Mouse (Mus musculus): ENCODE results near the gene Fhl3. TPM values are rescaled to one million over a fixed set of nuclear protein-coding genes. Genes with fewer than 3 reads are reported as not detected.

The Fhl3 gene
- total RNA-seq, 2 experiments from 2014 or later: 1.3 TPM

DNA sequence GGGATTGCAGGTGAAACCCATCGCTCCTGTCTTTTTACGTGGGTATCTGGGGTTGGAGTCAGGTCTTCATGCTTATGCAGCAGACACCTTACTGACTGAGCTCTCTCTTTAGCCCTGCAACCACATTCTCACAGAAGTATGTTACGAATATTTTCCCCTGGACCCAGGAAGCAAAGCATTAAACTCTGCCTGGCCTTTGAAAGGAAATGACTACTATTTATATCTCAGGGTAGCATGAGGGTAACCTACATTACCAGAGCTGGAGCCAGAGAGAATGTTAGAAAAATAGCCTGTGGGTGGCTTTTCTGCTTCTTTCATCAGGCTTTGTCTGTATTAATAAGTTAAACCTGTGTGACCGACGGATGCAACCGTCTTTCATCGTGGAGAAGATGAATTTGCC is 55.0 kb downstream of the Fhl3 start:
- no peak for DNase-seq (ENCODE audit: low spot score in 2 of 2)

Small RNA genes within 50 kb of the gene (microRNA-seq; reads per million reads assigned to microRNA genes)
- gene Gm24721 (0 reads per million in 2 experiments), gene Mir697 (0 reads per million in 2 experiments), gene Mir698 (0.75 to 1.3 reads per million in 2 experiments)

Other genes with a start within 250 kb of the Fhl3 start
- under 1 TPM in 1 of 2 experiments, not detected in 1; 0.86 TPM for gene 3100002H09Rik, start 89.9 kb upstream of the Fhl3 start, total RNA-seq (2021)
- gene Pou3f1, start 43.9 kb upstream of the Fhl3 start, total RNA-seq (2021): 10 to 100 TPM; 17.1 to 17.3 TPM
- 10 to 100 TPM; 15.0 to 15.3 TPM for gene Utp11, start 7.1 kb upstream of the Fhl3 start, total RNA-seq (2021)
- gene Sf3a3, start 14.1 kb downstream of the Fhl3 start, total RNA-seq (2021): 10 to 100 TPM; 33.9 to 42.3 TPM
- gene Inpp5b, start 41.1 kb downstream of the Fhl3 start, total RNA-seq (2021): 10 to 100 TPM; 37.2 to 42.3 TPM
- gene Mtf1, start 101.4 kb downstream of the Fhl3 start, total RNA-seq (2021): 10 to 100 TPM; 25.8 to 27.8 TPM
- gene Yrdc, start 150.0 kb downstream of the Fhl3 start, total RNA-seq (2021): 10 to 100 TPM; 38.3 to 39.3 TPM
- 10 to 100 TPM; 73.1 to 75.8 TPM for gene 1110065P20Rik, start 150.5 kb downstream of the Fhl3 start, total RNA-seq (2021)
- gene Maneal, start 161.5 kb downstream of the Fhl3 start, total RNA-seq (2021): 10 to 100 TPM; 53.8 to 55.5 TPM
- 10 to 100 TPM; 44.4 to 46.0 TPM for gene Epha10, start 180.2 kb downstream of the Fhl3 start, total RNA-seq (2021)
- gene 9930104L06Rik, start 236.3 kb downstream of the Fhl3 start, total RNA-seq (2021): 10 to 100 TPM; 17.5 to 19.3 TPM
- gene Cdca8, start 238.6 kb downstream of the Fhl3 start, total RNA-seq (2021): 1 to 10 TPM in 1 of 2 experiments, under 1 TPM in 1; 0.96 to 1.8 TPM

Data from left cerebral cortex, adult 18-20 months (tissue).